8 mouse cellular contexts compared by ENCODE assay signal in genomic region chr13:52980211-52980950, GRCm38 (mm10). TPM values are rescaled to one million over a fixed set of nuclear protein-coding genes. Genes with fewer than 3 reads are reported as not detected.
DNase-seq lines count a peak whose midpoint lies in the region; ATAC-seq and TF ChIP-seq lines count a peak whose summit lies in the region.

No protein-coding gene starts in this region.

- H3K4me3 ChIP-seq in ES-Bruce4 (ENCODE audit: low read depth, low read length), result peak overlapping the region; percentile 78
- H3K4me3 ChIP-seq in bone marrow macrophage, adult 2 months (ENCODE audit: insufficient read depth, low read length), result peak overlapping the region; percentile 85
- peak overlapping the region; percentile 82 for H3K4me3 ChIP-seq in forebrain, embryonic 12.5 days (replicated peaks)
- peak overlapping the region; percentile 52 for H3K4me3 ChIP-seq in lung, adult 2 months (replicated peaks; ENCODE audit: extremely low read depth, low read depth, low read length)
- H3K4me3 ChIP-seq in neural tube, embryonic 15.5 days (replicated peaks), result peak overlapping the region; percentile 79

- peak; percentile 71 to 87 for DNase-seq in heart, postnatal 36 days
- peak; percentile 76 to 78 for DNase-seq in layer of hippocampus, adult 8-10 months (ENCODE audit: low spot score in 2 of 2)
- DNase-seq in lung, adult 2 months, result peak; percentile 81
- peak; percentile 77 for DNase-seq in thymus, postnatal 4 days

- under 1% methylated on average over 75 of the region's 77 CpGs for WGBS in forebrain, embryonic 12.5 days
- WGBS in lung, adult 2 months, result under 1% methylated on average over 72 of the region's 77 CpGs
- under 1% methylated on average over 75 of the region's 77 CpGs for WGBS in neural tube, embryonic 15.5 days

- TF ChIP-seq CTCF in ES-Bruce4 (IDR thresholded peaks at IDR 0.05; ENCODE audit: low read depth, low read length), result no peak
- TF ChIP-seq CTCF in bone marrow macrophage, adult 2 months (IDR thresholded peaks at IDR 0.05; ENCODE audit: low read depth, low read length), result no peak
- no peak for TF ChIP-seq CTCF in lung, adult 2 months (IDR thresholded peaks at IDR 0.05; ENCODE audit: insufficient read depth, low read length)

- TF ChIP-seq EP300 in ES-Bruce4 (IDR thresholded peaks at IDR 0.05; ENCODE audit: insufficient read depth, low read depth, low read length), result no peak

- H3K4me2 ChIP-seq in forebrain, embryonic 12.5 days, result peak overlapping the region; percentile 84
- H3K4me2 ChIP-seq in neural tube, embryonic 15.5 days, result peak overlapping the region; percentile 98

- H3K36me3 ChIP-seq in ES-Bruce4 (ENCODE audit: control insufficient read depth, insufficient read depth, low read length, poor library complexity, severe bottlenecking), result no peaks in the 10 kb centered on the region
- H3K36me3 ChIP-seq in forebrain, embryonic 12.5 days (replicated peaks), result no peaks in the 10 kb centered on the region
- H3K36me3 ChIP-seq in neural tube, embryonic 15.5 days, result no peaks in the 10 kb centered on the region

- H3K9ac ChIP-seq in ES-Bruce4 (ENCODE audit: low read depth, poor library complexity, severe bottlenecking), result peak overlapping the region; percentile 89
- peak overlapping the region; percentile 82 for H3K9ac ChIP-seq in forebrain, embryonic 12.5 days
- peak overlapping the region; percentile 81 for H3K9ac ChIP-seq in neural tube, embryonic 15.5 days (replicated peaks)

- H3K27ac ChIP-seq in ES-Bruce4 (ENCODE audit: insufficient read depth, low read length), result no peak overlapping the region
- H3K27ac ChIP-seq in bone marrow macrophage, adult 2 months (ENCODE audit: insufficient read depth, low read depth, low read length), result peak overlapping the region; percentile 32
- H3K27ac ChIP-seq in forebrain, embryonic 12.5 days, result peak overlapping the region; percentile 89
- H3K27ac ChIP-seq in neural tube, embryonic 15.5 days (replicated peaks), result peak overlapping the region; percentile 99

- ATAC-seq in forebrain, embryonic 12.5 days (ENCODE audit: low FRiP score), result peak; percentile 66
- ATAC-seq in neural tube, embryonic 15.5 days (ENCODE audit: low FRiP score), result peak; percentile 85

- H3K27me3 ChIP-seq in ES-Bruce4 (ENCODE audit: control insufficient read depth, insufficient read depth, low read length, poor library complexity, severe bottlenecking), result peaks cover 19% of the 10 kb centered on the region
- peaks cover 36% of the 10 kb centered on the region for H3K27me3 ChIP-seq in forebrain, embryonic 12.5 days
- no peaks in the 10 kb centered on the region for H3K27me3 ChIP-seq in neural tube, embryonic 15.5 days (replicated peaks)

- no peaks in the 10 kb centered on the region for H3K4me1 ChIP-seq in ES-Bruce4 (ENCODE audit: control insufficient read depth, insufficient read depth, low read length)
- peaks cover 34% of the 10 kb centered on the region for H3K4me1 ChIP-seq in bone marrow macrophage, adult 2 months (ENCODE audit: control insufficient read depth, insufficient read depth, low read length)
- H3K4me1 ChIP-seq in forebrain, embryonic 12.5 days, result peaks cover 47% of the 10 kb centered on the region
- peaks cover 6% of the 10 kb centered on the region; the same call in 1 of the 2 replicates for H3K4me1 ChIP-seq in lung, adult 2 months (ENCODE audit: control insufficient read depth, insufficient read depth, low read length)
- H3K4me1 ChIP-seq in neural tube, embryonic 15.5 days, result peaks cover 38% of the 10 kb centered on the region

- intact Hi-C loops in heart, postnatal 36 days (cut with DNase I), result loop anchor here (2.0 to 5.0 kb wide), 2 partner anchors 158 to 397 kb away; partner anchors contain the start of gene Sptlc1

- TF ChIP-seq POLR2A in ES-Bruce4 (IDR thresholded peaks at IDR 0.05; ENCODE audit: insufficient read depth, low read length), result no peak
- TF ChIP-seq POLR2A in bone marrow macrophage, adult 2 months (IDR thresholded peaks at IDR 0.05; ENCODE audit: borderline replicate concordance, low read depth, low read length), result no peak
- 0 out of 2 replicates have a peak, but pooled peaks have one; percentile 4 for TF ChIP-seq POLR2A in lung, adult 2 months (IDR thresholded peaks at IDR 0.05; ENCODE audit: borderline replicate concordance, extremely low read depth, low read depth, low read length)

- H3K9me3 ChIP-seq in ES-Bruce4 (replicated peaks; ENCODE audit: control insufficient read depth, insufficient read depth, low read length, poor library complexity, severe bottlenecking), result no peaks in the 10 kb centered on the region
- H3K9me3 ChIP-seq in forebrain, embryonic 12.5 days, result no peaks in the 10 kb centered on the region
- no peaks in the 10 kb centered on the region for H3K9me3 ChIP-seq in neural tube, embryonic 15.5 days (replicated peaks)

RNA-seq across cellular contexts. Expression of gene Nfil3, which starts 0.5 kb away (rescaled TPM):
- polyA plus RNA-seq in ES-Bruce4 (2011; ENCODE audit: insufficient read depth, insufficient read length, low read depth, missing spikeins), result 3.9 TPM in 2 replicates
- 11.7 and 13.1 TPM in 2 replicates for polyA plus RNA-seq in bone marrow macrophage, adult 2 months (2012; ENCODE audit: insufficient read depth, insufficient read length, missing spikeins)
- 27.3 and 28.8 TPM in 2 replicates for polyA plus RNA-seq in forebrain, embryonic 12.5 days (2016; fragmentation: Nextera tagmentation; extraction: Ambion mirVana)
- 10 to 100 TPM; 10.3 to 25.7 TPM for total RNA-seq in heart, postnatal 36 days (2021)
- 10 to 100 TPM in 3 of 4 experiments, 1 to 10 TPM in 1; 9.8 to 16.8 (median 15.8) TPM for total RNA-seq in layer of hippocampus, adult 8-10 months (2022)
- polyA plus RNA-seq in lung, adult 2 months (2012; rRNA removed), result 2.6 and 4.5 TPM in 2 replicates
- 43.0 and 45.6 TPM in 2 replicates for polyA plus RNA-seq in neural tube, embryonic 15.5 days (2015; fragmentation: Nextera tagmentation; extraction: Ambion mirVana)

RNA-seq across cellular contexts. Expression of gene Auh, which starts 50.9 kb away (rescaled TPM):
- 28.4 and 30.9 TPM in 2 replicates for polyA plus RNA-seq in ES-Bruce4 (2011; ENCODE audit: insufficient read depth, insufficient read length, low read depth, missing spikeins)
- polyA plus RNA-seq in bone marrow macrophage, adult 2 months (2012; ENCODE audit: insufficient read depth, insufficient read length, missing spikeins), result 39.3 and 41.6 TPM in 2 replicates
- 38.9 and 42.7 TPM in 2 replicates for polyA plus RNA-seq in forebrain, embryonic 12.5 days (2016; fragmentation: Nextera tagmentation; extraction: Ambion mirVana)
- total RNA-seq in heart, postnatal 36 days (2021), result 100 to 1,000 TPM; 139 to 141 TPM
- total RNA-seq in layer of hippocampus, adult 8-10 months (2022), result 100 to 1,000 TPM; 103 to 112 (median 107) TPM
- 17.7 and 24.9 TPM in 2 replicates for polyA plus RNA-seq in lung, adult 2 months (2012; rRNA removed)
- 70.2 and 75.7 TPM in 2 replicates for polyA plus RNA-seq in neural tube, embryonic 15.5 days (2015; fragmentation: Nextera tagmentation; extraction: Ambion mirVana)
